Mouse (Mus musculus) liver (tissue): ENCODE results near the gene Jade1.

ENCODE experiments used
- DNase-seq: peaks from one replicate; pipeline ENCODE4 v3.0.0-alpha.2; 2020; ENCODE audit warnings: mixed read lengths

Jade1 gene

GRCm38 (mm10) chr3:41601226-41602020 lies 45.9 kb downstream of the Jade1 start:
- no peak for DNase-seq

- DNase-seq = no peak
These were observed 47.4 kb downstream of the Jade1 start for GRCm38 (mm10) chr3:41602933-41603332.

- no peak for DNase-seq
These were observed 48.0 kb downstream of the Jade1 start for GRCm38 (mm10) chr3:41603470-41604019.

GRCm38 (mm10) chr3:41604629-41605321 lies 49.2 kb downstream of the Jade1 start:
- DNase-seq = no peak

- no peak for DNase-seq
These were observed 50.2 kb downstream of the Jade1 start for GRCm38 (mm10) chr3:41605601-41606329.

DNA sequence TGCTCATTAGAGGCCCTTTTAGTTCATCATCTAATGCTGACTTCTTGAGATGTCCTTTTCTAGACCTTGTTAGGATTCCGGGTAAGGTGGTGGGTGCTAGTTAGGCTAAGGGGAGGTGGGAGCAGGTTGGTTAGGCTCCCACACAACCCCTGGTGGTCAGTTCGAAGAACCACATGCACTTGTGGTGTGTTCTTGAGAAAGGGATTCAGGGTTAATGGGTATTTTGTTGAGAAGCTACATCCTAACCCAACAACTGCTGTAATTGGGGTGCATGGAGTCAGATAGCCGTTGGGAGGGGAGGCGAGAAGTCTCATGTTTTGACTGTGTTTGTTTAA lies 50.8 kb downstream of the Jade1 start:
- DNase-seq = no peak

DNA sequence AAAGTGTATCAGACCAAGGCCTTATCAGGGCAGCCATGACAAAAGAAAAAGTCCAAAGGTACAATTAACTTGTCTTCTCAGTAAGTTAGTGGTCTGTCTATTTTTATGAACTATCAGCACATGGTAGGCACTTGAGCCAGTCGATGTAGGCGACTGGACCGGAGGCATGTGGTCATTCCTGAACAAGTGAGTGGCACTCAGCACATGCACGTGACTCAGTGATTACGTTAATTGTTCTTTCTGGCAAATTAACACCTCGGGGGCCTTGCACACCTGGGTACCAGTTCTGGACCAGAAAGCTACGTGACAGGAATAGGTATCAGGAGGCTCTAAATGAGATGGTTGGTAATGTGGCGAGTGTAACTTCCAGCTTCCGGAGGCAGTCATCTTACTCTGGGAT lies 51.5 kb downstream of the Jade1 start:
- DNase-seq = no peak

DNA sequence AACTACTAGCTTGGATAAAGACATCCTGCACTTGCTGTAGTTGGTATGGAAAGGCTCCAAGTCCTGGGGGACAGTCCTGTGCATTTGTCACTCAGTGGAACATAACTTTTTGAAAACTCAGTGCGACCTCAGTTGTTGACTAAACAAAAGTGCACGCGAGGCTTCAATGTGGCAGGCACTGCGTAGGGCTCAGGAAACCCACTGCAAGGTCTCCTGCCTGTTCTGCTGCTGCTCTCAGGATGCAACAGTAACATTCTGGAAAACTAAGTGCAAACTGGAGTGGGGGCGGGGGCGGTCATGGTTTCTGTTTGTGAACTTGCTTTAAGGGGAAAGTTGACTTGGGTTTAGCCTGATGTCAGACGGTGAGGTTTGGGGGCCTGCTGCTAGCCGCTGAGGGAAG lies 51.9 kb downstream of the Jade1 start:
- no peak for DNase-seq

DNA sequence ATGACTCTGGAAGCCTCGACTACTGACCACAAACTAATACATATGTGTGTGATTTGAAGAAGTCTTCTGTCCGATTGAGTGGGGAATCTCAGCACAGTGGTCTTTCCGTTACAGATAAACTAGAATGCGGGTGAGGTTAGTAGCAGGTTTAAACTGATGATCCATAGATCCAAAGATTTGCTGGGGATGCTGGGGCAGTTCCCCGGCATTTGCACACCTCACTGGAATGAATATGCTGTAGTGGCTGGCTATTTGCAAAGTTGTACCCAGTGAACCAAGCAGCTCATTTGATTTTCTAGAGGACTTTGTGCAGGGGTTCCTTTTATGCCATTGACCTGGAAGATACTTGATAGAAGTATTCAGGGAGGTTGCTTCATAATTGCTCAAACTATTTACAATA lies 53.5 kb downstream of the Jade1 start:
- DNase-seq = no peak

GRCm38 (mm10) chr3:41612211-41612610 lies 56.7 kb downstream of the Jade1 start:
- DNase-seq = no peak

GRCm38 (mm10) chr3:41613706-41614105 lies 58.2 kb downstream of the Jade1 start:
- no peak for DNase-seq

DNA sequence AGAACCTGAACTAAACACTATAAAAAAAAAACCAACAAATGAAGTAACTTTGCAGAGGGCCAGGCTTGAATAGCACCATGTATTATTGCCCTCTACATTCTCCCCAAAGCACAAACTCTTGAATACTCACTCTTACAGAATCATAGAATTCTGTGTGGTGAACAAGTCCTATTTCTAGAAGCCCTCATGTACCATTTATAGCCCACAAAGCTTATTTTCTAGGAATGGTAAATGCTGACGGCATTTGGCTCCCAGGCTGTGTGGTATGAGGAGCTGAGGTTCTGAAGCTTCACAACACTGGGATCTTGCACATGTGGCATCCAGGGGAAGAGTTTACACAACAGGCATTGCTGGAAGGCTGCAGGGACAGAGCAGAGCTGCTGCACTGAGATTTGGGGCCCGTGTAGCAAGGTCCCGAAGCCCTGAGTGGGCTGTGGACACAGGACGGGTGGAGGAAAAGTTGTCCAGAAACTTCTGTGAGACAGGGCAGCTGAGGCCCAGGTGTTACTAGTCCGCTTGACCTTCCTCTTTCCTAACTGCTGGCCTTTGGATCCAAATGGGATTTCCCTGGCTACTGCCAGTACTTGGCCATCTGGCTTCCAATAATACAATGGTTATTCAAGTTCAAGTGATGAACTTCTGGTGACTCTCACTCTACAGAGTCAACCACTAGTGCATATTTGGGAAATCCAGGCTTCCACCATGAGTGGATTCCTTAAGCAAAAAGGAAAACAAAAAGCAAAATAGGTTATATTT lies 58.9 kb downstream of the Jade1 start:
- DNase-seq = no peak

DNA sequence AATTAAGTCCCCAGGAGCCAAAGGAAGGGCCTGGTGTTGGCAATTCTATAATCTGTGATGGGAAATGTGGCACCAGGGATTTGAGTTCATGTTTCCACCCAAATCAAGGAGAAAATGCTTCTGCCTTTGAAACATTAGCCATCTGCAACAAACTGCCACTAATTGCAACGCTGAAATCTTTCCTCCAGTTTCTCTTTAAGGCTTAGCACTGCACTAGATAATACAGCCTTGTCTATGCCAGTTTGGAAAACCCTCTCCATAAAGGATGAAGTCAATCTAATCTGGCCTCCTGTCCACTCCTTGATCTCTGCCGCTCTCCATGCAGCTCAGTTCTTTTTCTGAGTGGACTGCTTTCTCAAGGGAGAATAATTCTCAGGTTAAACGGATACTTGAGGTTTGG lies 62.5 kb downstream of the Jade1 start:
- DNase-seq = no peak

- DNase-seq = no peak
These were observed 63.0 kb downstream of the Jade1 start for GRCm38 (mm10) chr3:41618488-41618887.

GRCm38 (mm10) chr3:41620971-41621370 lies 65.4 kb downstream of the Jade1 start:
- DNase-seq = no peak

DNA sequence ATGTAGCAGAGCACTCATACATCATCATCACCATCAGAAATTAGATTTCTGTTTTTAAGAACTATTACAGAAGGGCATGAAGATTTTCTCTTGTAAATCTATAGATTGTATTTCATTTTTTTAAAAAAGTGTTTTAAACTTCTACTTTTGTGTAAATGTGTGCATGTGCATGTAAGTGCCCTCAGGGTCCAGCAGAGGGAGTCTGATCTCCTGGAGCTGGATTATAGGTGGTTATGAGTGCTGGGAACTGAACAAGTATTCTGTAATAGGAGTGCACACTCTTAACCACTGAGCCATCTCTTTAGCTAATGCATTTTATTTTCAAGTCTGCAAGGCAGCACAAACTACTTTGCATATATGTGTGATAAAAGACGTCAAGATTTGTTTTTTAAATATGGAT lies 100.1 kb downstream of the Jade1 start:
- DNase-seq = no peak
